Mouse (Mus musculus) hindbrain, postnatal 0 days (tissue): ENCODE measurements around the gene Slc26a11. TPM values are rescaled to one million over a fixed set of nuclear protein-coding genes. Genes with fewer than 3 reads are reported as not detected.

ENCODE experiments used
- ATAC-seq: fragments of 200-750 bp; cut with Nextera tagmentation; 2 replicates; pipeline ENCODE4 v1.8.0; 2017; ENCODE audit warnings: mild to moderate bottlenecking, moderate TSS enrichment, moderate library complexity
- DNase-seq: peaks from one replicate; pipeline ENCODE4 v3.0.0-alpha.2; 2015; ENCODE audit warnings: low spot score
- H3K27ac ChIP-seq: fragments of 300-500 bp; sonication (generic); 2 replicates; pipeline ENCODE4 v1.5.1; 2014; ENCODE audit warnings: mild to moderate bottlenecking
- H3K27me3 ChIP-seq: fragments of 300-500 bp; sonication (generic); 2 replicates; pipeline ENCODE4 v1.6.1; 2014; ENCODE audit warnings: low read length, mixed read lengths; ENCODE audit not compliant: insufficient read depth
- H3K36me3 ChIP-seq: fragments of 300-500 bp; sonication (generic); 2 replicates; pipeline ENCODE4 v1.6.1; 2014; ENCODE audit warnings: low read length, mixed read lengths; ENCODE audit not compliant: insufficient read depth
- H3K4me1 ChIP-seq: fragments of 300-500 bp; sonication (generic); 2 replicates; pipeline ENCODE4 v1.6.1; 2014; ENCODE audit warnings: antibody characterized with exemption, low read length, mixed read lengths; ENCODE audit not compliant: insufficient read depth
- H3K4me2 ChIP-seq: fragments of 300-500 bp; sonication (generic); 2 replicates; pipeline ENCODE4 v1.6.1; 2014; ENCODE audit warnings: low read depth, mild to moderate bottlenecking, low read length, moderate library complexity, mixed read lengths
- H3K4me3 ChIP-seq: fragments of 300-500 bp; sonication (generic); 2 replicates; pipeline ENCODE4 v1.5.1; 2014; ENCODE audit warnings: low read length
- H3K9ac ChIP-seq: fragments of 300-500 bp; sonication (generic); replicated peaks from 2 replicates; pipeline ENCODE4 v1.6.1; 2014; ENCODE audit warnings: mild to moderate bottlenecking, low read length, moderate library complexity, mixed read lengths
- H3K9me3 ChIP-seq: fragments of 300-500 bp; sonication (generic); 2 replicates; pipeline ENCODE4 v1.6.1; 2016; ENCODE audit warnings: low read length, mixed read lengths
- CTCF ChIP-seq: IDR thresholded peaks from 2 replicates; pipeline ENCODE4 v1.5.1; 2016; ENCODE audit warnings: antibody characterized with exemption, control low read depth, low read depth
- WGBS: fragments of 180-500 bp; shearing (Covaris S2); extraction: QIAGEN DNeasy Blood & Tissue Kit; methylation state at CpG from one replicate; pipeline ENCODE4 v1.1.7; 2014; 5-methylcytosine and 5-hydroxymethylcytosine counted together
- polyA plus RNA-seq: library from polyadenylated mRNA; unstranded; fragments of >200 nt; fragmentation: Nextera tagmentation; extraction: Ambion mirVana; gene quantifications from 2 replicates; pipeline ENCODE4 v1.2.1, GENCODE M21; 2015
- total RNA-seq: library from RNA; depleted of rRNA; stranded (reverse); fragments of >200 nt; gene quantifications from 2 replicates; pipeline ENCODE4 v1.2.3, GENCODE M21; 2014; rRNA removed

Gene Slc26a11
- total RNA-seq = 6.7 and 9.6 TPM in 2 replicates
- polyA plus RNA-seq = 5.4 and 5.7 TPM in 2 replicates

GRCm38 (mm10) chr11:119355443-119356385 is at the start of gene Slc26a11, which contains the start of gene Sgsh:
Slc26a11 (plus strand) TSS chr11:119355557.
Sgsh (minus strand) TSS chr11:119355536.
- Histone ChIP-seq H3K4me2 (peak within 1 kb of the TSS; percentile 98), H3K9me3 (no peaks in the 10 kb centered on the region), H3K4me1 (peaks cover 13% of the 10 kb centered on the region), H3K9ac (peak within 1 kb of the TSS; percentile 65), H3K4me3 (peak within 1 kb of the TSS; percentile 63), H3K27ac (peak within 1 kb of the TSS; percentile 68; the same call in 1 of the 2 replicates), H3K27me3 (no peaks in the 10 kb centered on the region), H3K36me3 (no peaks in the 10 kb centered on the region)
- peak; percentile 84 for DNase-seq
- ATAC-seq = peak; percentile 94
- 1% methylated on average over 39 of the region's 40 CpGs for WGBS
- TF ChIP-seq CTCF = no peak

GRCm38 (mm10) chr11:119306762-119307657 is 48.3 kb upstream of the Slc26a11 start:
- no peak for TF ChIP-seq CTCF
- no peak for ATAC-seq
- 57% methylated on average over 13 of the region's 13 CpGs for WGBS
- H3K9ac ChIP-seq = no peak overlapping the region
- no peaks in the 10 kb centered on the region for H3K4me1 ChIP-seq
- H3K27me3 ChIP-seq = no peaks in the 10 kb centered on the region
- no peaks in the 10 kb centered on the region for H3K36me3 ChIP-seq
- no peak overlapping the region for H3K27ac ChIP-seq
- no peak overlapping the region for H3K4me2 ChIP-seq
- no peaks in the 10 kb centered on the region for H3K9me3 ChIP-seq
- no peak overlapping the region for H3K4me3 ChIP-seq
- DNase-seq = no peak

GRCm38 (mm10) chr11:119307658-119307867 is 47.8 kb upstream of the Slc26a11 start, which contains the start of gene Card14:
Card14 (plus strand) TSS chr11:119307768.
- 65% methylated on average over 1 of the region's 1 CpGs for WGBS
- DNase-seq = no peak
- Histone ChIP-seq H3K27me3 (no peaks in the 10 kb centered on the region), H3K27ac (no peak within 1 kb of the TSS), H3K36me3 (no peaks in the 10 kb centered on the region), H3K4me2 (no peak within 1 kb of the TSS), H3K9ac (no peak within 1 kb of the TSS), H3K9me3 (no peaks in the 10 kb centered on the region), H3K4me3 (no peak within 1 kb of the TSS), H3K4me1 (no peaks in the 10 kb centered on the region)
- no peak for TF ChIP-seq CTCF
- ATAC-seq = no peak

- no peak overlapping the region for H3K9ac ChIP-seq
- no peak overlapping the region for H3K27ac ChIP-seq
- H3K4me3 ChIP-seq = no peak overlapping the region
- ATAC-seq (no peak), DNase-seq (no peak)
- no peaks in the 10 kb centered on the region for H3K4me1 ChIP-seq
- no peaks in the 10 kb centered on the region for H3K27me3 ChIP-seq
- H3K4me2 ChIP-seq = no peak overlapping the region
- H3K9me3 ChIP-seq = no peaks in the 10 kb centered on the region
- 31% methylated on average over 11 of the region's 11 CpGs for WGBS
- no peaks in the 10 kb centered on the region for H3K36me3 ChIP-seq
- no peak for TF ChIP-seq CTCF
Measured at GRCm38 (mm10) chr11:119307916-119308315, 47.4 kb upstream of the Slc26a11 start.

GRCm38 (mm10) chr11:119310621-119311020 is 44.7 kb upstream of the Slc26a11 start:
- no peak for TF ChIP-seq CTCF
- H3K9ac ChIP-seq = no peak overlapping the region
- H3K4me3 ChIP-seq = no peak overlapping the region
- H3K27ac ChIP-seq = no peak overlapping the region
- ATAC-seq (no peak), DNase-seq (no peak)
- H3K27me3 ChIP-seq = no peaks in the 10 kb centered on the region
- no peaks in the 10 kb centered on the region for H3K4me1 ChIP-seq
- H3K9me3 ChIP-seq = no peaks in the 10 kb centered on the region
- H3K36me3 ChIP-seq = no peaks in the 10 kb centered on the region
- no peak overlapping the region for H3K4me2 ChIP-seq
- 24% methylated on average over 10 of the region's 10 CpGs for WGBS

- H3K36me3 ChIP-seq = no peaks in the 10 kb centered on the region
- ATAC-seq (no peak), DNase-seq (no peak)
- WGBS = 81% methylated on average over 17 of the region's 17 CpGs
- no peaks in the 10 kb centered on the region for H3K4me1 ChIP-seq
- H3K9ac ChIP-seq = no peak overlapping the region
- no peak overlapping the region for H3K4me2 ChIP-seq
- no peak overlapping the region for H3K4me3 ChIP-seq
- H3K27me3 ChIP-seq = no peaks in the 10 kb centered on the region
- H3K9me3 ChIP-seq = no peaks in the 10 kb centered on the region
- H3K27ac ChIP-seq = no peak overlapping the region
- TF ChIP-seq CTCF = no peak
Measured at GRCm38 (mm10) chr11:119314252-119314936, 41.0 kb upstream of the Slc26a11 start.
